Mouse (Mus musculus): ENCODE results near the gene Cers1. TPM values are rescaled to one million over a fixed set of nuclear protein-coding genes. Genes with fewer than 3 reads are reported as not detected.

The Cers1 gene
- polyA plus RNA-seq (2017; shearing (Covaris generic)): not detected

GRCm38 (mm10) chr8:70315624-70316510, at the start of gene Cers1:
TSS of gene Cers1 (plus strand) at chr8:70315775.
- no peak for ATAC-seq

GRCm38 (mm10) chr8:70267674-70268073, 47.9 kb upstream of the Cers1 start:
- no peak for ATAC-seq

GRCm38 (mm10) chr8:70268311-70268710, 47.3 kb upstream of the Cers1 start:
- no peak for ATAC-seq

- no peak for ATAC-seq
Measured at GRCm38 (mm10) chr8:70268799-70269565, 46.6 kb upstream of the Cers1 start.

GRCm38 (mm10) chr8:70272949-70273348, 42.6 kb upstream of the Cers1 start:
- no peak for ATAC-seq

GRCm38 (mm10) chr8:70274350-70274749, 41.2 kb upstream of the Cers1 start:
- ATAC-seq: no peak

GRCm38 (mm10) chr8:70276476-70276875, 39.1 kb upstream of the Cers1 start:
- no peak for ATAC-seq

- ATAC-seq: no peak
Measured at GRCm38 (mm10) chr8:70278175-70278574, 37.4 kb upstream of the Cers1 start.

GRCm38 (mm10) chr8:70279266-70279665, 36.3 kb upstream of the Cers1 start:
- no peak for ATAC-seq

GRCm38 (mm10) chr8:70281001-70281400, 34.6 kb upstream of the Cers1 start:
- ATAC-seq: no peak

GRCm38 (mm10) chr8:70282603-70283135, 32.9 kb upstream of the Cers1 start, which contains the start of gene Homer3:
TSS of gene Homer3 (plus strand) at chr8:70282827.
- peak; percentile 82 for ATAC-seq

- no peak for ATAC-seq
Measured at GRCm38 (mm10) chr8:70283136-70284077, 32.2 kb upstream of the Cers1 start.

- no peak for ATAC-seq
Measured at GRCm38 (mm10) chr8:70284421-70284820, 31.2 kb upstream of the Cers1 start.

- no peak for ATAC-seq
Measured at GRCm38 (mm10) chr8:70285304-70285703, 30.3 kb upstream of the Cers1 start.

- no peak for ATAC-seq
Measured at GRCm38 (mm10) chr8:70286737-70287136, 28.8 kb upstream of the Cers1 start.

GRCm38 (mm10) chr8:70293988-70294405, 21.6 kb upstream of the Cers1 start:
- no peak for ATAC-seq

- ATAC-seq: no peak
Measured at GRCm38 (mm10) chr8:70300881-70301280, 14.7 kb upstream of the Cers1 start.

- ATAC-seq: peak; percentile 91
Measured at GRCm38 (mm10) chr8:70302358-70302890, 13.2 kb upstream of the Cers1 start, which contains the start of the genes Ddx49 and Cope. TSS of gene Ddx49 (minus strand) at chr8:70302489. TSS of gene Cope (plus strand) at chr8:70302518.

GRCm38 (mm10) chr8:70302901-70303300, 12.7 kb upstream of the Cers1 start:
- no peak for ATAC-seq

GRCm38 (mm10) chr8:70309311-70309710, 6.3 kb upstream of the Cers1 start:
- no peak for ATAC-seq

- no peak for ATAC-seq
Measured at GRCm38 (mm10) chr8:70313399-70313798, 2.2 kb upstream of the Cers1 start.

Measured in inflammation-experienced regulatory T-cells, adult 6 months (primary cell).